Mouse (Mus musculus) T-helper 1 cell (primary cell): ENCODE measurements at regions not wholly inside any gene's neighbourhood (a gene's known extent, or its start where the extent isn't known, plus 50 kb on each side); places are given as distances from the start of the nearest gene placed in this dataset.

ENCODE experiments used
- in situ Hi-C: fragments of 300-600 bp; cut with MboI, MseI; formaldehyde crosslinking; loops from one replicate; pipeline ENCODE4 v1.15.1; 2025; ENCODE audit warnings: high pct_unique_total_duplicates

DNA sequence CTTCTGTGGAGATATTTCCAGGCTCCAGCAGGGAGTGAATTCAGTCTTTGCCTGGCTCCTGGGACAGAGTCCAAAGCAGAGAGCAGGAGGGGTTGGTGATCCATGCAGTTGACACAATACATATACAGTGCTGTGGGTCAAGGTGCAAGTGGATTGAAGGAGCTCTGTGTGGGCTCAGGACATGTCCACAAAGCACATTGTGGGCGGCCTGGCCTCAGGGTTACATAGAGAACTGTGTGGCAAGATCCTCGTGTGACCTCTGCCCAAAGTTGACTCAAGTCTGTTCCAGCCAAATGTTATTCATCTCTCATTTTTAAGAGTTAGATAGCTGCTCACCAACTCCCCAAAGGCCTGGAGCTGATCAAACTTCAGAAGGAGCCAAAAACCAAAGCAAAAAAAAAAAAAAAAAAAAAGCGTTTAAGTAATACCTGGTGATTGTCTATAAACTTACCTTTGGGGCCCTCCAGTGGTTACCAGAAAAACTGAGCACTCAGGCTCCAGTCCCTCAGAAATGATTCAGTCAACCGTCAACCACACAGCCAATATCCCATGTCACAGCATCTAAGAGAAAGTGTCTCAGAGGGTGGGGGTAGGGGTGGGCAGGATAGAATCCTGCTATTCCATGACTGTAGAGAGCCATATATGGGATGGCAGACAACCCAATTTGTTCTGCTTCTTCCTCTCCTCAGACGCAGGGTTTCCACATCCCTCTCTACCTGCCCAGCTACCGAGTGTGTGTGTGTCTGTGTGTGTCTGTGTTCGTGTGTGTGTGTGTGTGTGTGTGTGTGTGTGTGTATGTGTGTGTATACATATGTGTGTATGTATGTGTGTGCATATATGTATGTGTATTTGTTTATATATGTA is 91.9 kb upstream of the Far2 start:
- in situ Hi-C loops, result loop anchor here (10.0 kb wide), 1 partner anchor 890 kb away; no protein-coding TSS in a partner anchor

DNA sequence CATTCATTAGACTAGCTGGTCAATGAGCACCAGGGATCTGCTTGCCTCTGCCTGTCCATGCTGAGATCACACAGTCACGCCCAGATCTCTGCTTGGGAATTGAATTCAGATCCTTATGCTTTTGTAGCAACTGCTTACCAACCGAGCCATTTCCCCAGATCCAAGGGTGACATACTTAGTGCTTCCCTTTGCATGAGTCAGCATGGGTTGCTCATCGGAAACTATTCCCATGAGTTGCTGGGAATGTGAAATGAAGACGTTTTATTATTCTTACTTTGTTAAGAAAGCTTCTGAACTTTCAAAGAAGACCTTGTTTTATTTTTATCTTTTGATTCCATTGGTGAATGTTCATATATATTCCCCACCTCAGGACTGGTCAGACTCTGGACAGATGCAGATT is 82.3 kb upstream of the Far2 start:
- in situ Hi-C loops, result no loop called here

DNA sequence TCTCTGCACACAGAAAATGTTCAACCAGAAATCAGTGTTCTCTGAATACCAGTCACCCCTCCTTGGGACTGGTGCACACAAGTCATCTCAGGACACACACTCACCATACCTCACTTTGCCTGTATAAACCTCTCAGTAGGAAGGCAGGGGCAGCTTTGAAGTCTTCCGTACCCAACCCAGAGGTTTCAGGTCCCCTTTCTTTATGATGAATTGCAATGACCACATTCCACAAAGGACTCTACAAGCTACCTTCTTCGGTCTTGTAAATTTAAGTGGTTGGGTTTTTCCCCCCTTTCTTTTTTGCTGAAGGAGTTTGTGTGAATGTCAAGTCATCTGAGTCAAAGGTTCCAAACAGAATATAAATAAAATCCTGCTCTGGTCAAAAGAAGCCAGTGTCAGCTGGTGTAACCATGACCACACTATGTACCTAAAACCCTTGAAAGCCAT is 76.9 kb upstream of the Far2 start:
- in situ Hi-C loops, result no loop called here

DNA sequence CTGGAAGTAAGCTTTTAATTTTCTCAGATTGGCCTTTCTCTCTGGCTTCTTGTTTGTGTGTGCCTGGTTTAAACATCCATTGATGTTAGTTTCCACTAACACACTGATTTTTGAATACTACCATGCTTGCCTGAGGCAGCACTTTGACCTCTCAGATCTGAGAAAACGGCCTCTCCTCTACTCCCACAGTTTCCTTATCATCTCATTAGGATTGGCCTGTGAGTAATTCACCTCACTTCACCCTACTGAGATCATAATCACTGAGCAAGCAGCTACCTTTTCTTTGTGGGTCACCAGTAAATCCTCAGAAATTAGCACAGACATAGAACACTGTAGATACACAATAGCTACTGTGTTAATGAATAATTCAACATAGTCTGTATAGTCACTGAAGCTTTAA is 74.5 kb upstream of the Far2 start:
- in situ Hi-C loops, result no loop called here

DNA sequence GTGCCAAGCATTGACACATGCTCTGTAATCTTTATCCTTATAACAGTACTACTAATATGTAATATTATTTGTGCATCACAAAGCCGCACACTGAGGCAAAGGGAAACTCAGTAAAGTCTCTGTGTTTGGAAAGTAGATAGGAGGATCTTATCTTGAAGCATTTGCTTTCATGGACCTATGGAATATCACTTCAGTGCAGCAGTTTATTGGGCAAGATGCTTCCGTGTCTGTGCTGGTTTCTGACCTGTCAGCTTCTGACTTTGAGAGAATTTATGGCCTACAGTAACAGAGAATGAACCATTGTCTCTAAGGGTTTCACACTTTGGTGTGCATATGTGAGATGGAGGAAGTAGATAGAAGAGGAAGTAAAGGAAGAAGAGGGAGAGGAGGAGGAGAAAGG is 74.0 kb upstream of the Far2 start:
- in situ Hi-C loops, result no loop called here

DNA sequence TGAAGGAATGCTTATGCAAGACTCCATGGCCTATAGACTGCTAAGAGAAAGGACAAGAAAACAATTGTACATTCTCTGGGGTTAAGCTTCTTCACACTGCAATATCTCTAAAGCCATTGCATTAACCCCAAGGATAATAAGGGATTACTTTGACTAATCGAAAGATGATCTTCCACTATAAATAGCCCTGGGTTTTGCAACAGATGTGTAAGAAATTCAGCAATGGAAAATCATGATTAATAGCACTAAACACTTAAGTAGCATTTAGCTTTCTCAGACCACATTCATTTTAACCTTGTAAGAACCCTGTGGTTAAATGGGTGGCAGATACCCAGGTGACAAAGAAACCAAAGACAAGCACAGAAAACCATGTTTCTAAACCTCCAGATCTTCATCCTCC is 71.1 kb upstream of the Far2 start:
- in situ Hi-C loops, result no loop called here

DNA sequence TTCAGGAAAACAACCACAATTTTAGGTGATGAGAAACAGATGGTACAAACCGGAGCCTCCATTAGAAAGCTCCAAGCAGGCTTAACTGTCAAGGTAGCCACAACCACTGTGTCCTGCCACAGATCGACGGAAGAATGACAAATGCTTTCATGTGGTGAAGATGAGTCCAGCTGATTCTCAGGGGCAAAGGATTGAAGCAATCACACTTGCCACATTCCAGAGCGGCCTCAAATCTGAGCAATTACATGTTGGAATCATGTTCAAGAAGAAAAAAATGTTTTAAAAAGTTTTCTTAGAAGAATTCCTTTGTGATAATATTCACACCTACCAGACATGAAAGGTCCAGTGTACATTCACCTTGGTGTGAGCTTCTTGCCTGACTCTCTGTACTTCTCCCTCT is 57.7 kb upstream of the Far2 start:
- in situ Hi-C loops, result no loop called here
